Mouse (Mus musculus) layer of hippocampus, adult 11-12 months (tissue): ENCODE measurements around the gene Sorl1.

Experiments used
- DNase-seq: peaks from one replicate; pipeline ENCODE4 v3.0.0; 2022; ENCODE audit warnings: low spot score

Sorl1 gene

DNA sequence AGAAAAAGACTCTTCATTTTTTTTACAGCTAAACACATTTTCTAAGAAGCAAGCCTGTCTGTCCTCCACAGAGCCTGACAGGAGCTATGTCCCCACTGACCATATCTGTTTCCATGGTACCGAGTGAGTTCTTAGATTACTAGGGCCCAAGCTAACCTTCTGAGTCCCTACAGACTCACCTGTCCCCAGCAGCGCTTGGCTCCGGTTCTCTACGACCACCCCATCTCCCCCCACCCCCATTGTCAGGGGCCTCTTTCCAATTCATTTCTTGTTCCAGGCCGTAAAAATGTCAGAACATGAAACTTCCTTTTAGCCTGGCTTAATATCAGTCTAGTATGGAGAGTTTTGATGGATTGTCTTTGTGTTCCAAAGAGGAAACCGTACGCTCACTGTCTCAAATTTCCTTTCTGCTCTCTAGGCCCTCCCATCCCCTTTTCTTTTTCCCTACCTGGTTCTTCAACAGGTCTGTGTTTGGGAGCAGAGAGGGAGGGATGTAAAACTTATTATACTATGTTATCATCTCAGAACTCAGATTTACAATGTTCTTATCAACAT is 171.4 kb downstream of the Sorl1 start:
- DNase-seq = no peak

DNA sequence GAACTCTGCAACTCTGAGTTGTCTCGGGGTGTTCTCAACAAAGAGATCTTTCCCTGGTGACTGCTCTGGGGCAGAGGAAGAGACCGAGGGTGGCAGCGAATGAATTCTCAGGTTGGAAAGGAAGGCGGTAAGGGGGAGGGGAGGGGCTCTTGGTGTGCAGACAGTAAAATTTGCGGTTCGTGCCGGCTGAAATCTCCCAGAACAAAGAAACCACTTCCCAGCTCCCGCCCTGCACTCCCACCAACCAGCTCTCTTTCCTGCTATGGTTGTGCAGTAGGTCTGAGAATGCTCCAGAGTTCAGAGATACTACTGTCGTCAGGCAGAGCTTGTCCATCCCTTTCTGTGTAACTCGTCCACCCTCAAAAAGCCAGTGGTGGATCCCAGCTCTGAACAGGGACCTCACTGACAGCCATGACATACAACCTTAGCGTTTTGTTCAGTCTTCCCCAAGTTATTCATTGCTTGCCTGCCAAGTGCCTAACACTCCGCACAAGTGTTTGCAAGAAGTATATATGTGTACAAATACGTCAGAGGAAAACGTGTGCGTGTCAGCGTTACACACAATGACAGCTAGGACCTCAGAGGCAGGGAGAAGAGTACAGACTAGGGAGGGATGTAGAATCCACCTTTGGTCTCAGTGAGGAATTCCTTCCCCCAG is 172.5 kb downstream of the Sorl1 start:
- no peak for DNase-seq

GRCm38 (mm10) chr9:41950991-41951451 is 173.1 kb downstream of the Sorl1 start:
- DNase-seq = peak; percentile 88

DNA sequence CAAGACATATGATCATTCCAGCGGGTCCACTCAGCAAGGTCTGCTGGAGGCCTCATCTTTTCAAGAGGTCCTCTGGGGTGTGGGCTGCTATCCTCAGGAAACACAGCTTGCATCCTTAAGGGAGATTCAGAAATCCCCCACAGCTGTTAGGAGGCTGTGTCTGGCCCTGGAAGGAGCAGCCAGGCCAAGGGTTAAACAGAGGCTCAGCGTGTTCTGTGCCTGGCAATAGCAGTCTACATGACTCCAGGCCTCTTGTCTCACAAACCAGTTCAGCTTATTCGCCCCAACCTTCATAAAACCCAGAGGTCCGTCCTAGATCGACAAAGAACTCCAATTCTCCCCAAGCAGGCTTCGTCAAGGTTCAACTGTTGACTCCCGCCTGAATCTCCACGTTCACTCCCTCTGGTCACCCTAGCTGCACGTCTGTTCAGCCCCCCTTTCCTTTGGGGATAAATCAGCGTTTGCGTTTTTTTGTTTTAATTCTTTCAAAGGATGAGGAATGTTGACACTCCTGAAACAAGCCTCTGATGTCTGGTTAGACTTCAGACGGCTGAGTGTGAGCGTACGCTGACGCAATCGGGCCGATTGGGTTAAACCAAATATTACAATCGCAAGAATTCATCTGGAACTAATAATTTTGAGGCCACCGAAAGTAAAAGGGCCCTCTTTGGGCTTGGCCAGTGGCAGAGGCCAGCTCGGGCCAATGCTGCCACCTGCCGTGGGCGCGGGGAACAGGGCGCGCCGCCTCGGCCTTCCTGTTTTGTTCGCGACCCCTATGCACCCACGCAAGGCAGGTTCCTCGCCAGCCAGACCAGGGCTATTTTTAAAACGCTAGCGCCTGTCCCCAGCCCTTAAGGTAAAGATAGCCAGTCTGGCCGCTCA is 173.7 kb downstream of the Sorl1 start:
- peak; percentile 91 for DNase-seq

GRCm38 (mm10) chr9:41949476-41949875 is 174.6 kb downstream of the Sorl1 start:
- no peak for DNase-seq

DNA sequence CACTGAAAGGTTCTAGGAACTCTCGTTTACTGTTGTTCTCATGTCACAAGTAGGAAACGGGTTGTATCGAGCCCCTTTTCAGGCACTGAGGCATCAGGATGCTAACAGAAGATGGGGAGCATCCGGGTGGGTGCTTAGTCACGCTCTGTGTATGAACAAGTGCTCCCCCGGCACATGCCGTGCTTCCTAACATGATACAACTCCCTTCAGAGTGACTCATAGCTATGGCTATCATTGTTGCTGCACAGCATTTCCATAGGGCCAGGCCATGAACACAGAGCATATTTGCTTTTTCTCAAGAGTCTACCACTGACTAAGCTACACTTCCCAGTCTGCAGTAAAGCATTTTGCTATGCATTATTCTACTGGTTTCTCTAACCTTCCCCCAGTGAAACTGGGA is 179.1 kb downstream of the Sorl1 start:
- no peak for DNase-seq

DNA sequence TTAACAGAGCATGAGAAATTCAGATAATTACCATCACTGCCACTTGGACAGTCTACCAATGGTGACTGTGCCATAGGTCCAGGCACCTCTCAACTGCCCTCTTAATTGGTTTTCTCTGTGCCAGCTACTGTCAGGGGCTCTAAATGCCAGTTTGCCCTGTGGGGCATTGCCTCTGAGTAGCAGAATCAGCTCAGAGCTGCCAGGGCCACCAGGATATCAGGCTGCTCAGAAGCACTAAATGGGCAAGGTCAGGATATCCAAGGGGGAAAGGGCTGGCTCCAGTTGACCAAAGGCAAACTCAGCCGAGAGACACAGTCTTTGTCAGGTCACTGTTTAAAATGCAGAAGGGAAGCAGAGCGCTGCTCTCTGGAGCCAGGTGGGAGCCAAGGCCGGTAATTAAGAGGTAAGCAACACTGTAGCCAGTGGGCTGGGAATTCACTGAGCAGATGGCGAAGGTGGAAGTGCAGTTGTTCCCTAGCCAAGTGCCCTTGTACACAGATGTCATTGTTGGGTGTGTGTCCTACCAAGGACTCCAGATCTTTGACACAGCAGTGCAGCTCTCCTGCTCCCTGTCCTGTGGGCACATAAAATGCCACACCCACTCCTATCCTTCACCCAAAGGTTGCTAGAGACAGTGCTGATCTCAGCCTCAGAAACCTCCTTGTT is 181.0 kb downstream of the Sorl1 start:
- DNase-seq = no peak

DNA sequence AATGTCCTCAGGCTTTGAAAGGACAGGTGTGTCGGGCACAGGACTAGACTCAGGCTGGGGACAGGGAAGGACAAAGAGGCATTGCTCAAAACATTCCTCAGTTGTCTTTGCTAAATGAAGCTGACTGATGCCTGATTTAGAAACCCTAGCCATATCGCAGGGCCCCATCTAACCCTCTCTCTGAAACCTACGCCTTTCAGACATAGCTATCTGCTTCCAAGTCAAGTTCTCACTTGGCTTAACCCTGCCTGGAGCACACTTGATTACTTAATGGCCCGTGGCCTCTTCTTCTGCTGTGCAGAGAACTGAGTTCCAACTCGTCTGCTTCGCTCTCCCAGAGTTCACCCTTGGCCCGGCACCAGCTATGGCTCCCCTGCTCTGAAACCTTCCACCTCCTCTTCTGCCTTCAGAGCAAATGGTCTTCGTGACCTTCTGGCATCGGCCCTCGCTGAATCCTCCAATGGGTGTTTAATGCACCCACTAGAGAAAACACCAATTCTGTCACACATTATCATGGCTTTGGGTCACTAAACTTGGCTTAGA is 183.7 kb downstream of the Sorl1 start:
- no peak for DNase-seq

DNA sequence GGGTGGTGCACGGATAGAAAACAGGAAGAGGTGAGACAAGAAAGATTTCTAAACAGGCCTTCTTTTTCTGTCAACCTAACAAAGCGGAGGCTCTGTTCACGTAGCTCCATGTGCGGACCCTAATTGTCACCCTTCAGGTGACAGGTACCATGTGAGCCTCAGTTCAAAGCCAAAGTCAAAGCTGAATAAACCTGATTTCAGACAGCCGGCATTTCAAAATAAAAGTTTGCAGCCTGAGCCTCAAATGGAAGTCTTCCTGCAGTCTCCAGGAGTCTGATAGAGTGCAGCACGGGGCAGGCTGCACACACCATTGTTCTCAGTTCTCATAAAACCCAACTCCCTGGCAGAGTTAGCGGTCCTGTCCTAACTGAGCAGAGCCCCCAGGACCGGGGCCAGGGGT is 185.6 kb downstream of the Sorl1 start:
- no peak for DNase-seq

DNA sequence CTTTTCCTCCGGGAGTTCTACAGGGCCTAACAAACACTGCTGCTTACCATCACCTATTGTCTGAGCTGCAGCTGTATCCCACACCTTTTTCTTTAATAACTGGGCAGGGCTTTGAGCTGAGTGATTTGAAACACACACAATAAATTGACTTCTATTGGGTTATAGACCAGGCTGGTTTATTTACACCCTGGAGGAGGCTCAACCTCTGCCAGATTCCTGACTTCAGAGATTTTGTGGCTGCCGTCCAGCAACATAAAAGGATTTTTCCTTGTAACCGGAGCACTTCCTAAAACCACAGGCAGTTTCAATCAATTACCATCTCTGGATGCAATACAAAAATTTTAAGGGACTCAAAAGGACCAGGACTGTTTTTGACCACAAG is 186.1 kb downstream of the Sorl1 start:
- DNase-seq = no peak

GRCm38 (mm10) chr9:41937341-41937966 is 186.6 kb downstream of the Sorl1 start:
- no peak for DNase-seq

- DNase-seq = no peak
These were observed 187.5 kb downstream of the Sorl1 start for GRCm38 (mm10) chr9:41936598-41936997.

DNA sequence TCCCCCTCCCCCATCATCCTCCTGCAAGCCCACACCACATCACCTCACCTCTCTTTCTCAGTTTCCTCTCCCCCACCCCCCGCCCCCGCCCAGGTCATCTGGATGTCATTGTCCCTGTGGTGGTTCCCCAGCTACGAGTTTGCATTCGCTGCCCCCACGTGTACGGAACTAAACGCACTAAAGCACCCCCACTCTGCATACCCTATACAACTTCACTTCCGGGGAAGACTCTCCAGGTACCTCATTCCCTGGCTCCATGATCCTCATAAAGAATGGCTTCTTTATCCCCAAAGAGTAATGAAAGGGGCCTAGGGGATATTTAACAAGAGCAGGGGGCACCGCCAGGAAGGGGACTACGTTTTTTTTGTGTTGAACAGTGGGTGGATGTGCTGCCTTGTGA is 188.1 kb downstream of the Sorl1 start:
- no peak for DNase-seq

GRCm38 (mm10) chr9:41935373-41935971 is 188.6 kb downstream of the Sorl1 start:
- peak; percentile 47 for DNase-seq

- no peak for DNase-seq
These were observed 189.2 kb downstream of the Sorl1 start for GRCm38 (mm10) chr9:41934848-41935372.

GRCm38 (mm10) chr9:41929986-41930385 is 194.1 kb downstream of the Sorl1 start:
- DNase-seq = no peak

- no peak for DNase-seq
These were observed 198.4 kb downstream of the Sorl1 start for GRCm38 (mm10) chr9:41925721-41926120.

- DNase-seq = no peak
These were observed 200.0 kb downstream of the Sorl1 start for GRCm38 (mm10) chr9:41924140-41924539.

GRCm38 (mm10) chr9:41922416-41922815 is 201.7 kb downstream of the Sorl1 start:
- DNase-seq = no peak

DNA sequence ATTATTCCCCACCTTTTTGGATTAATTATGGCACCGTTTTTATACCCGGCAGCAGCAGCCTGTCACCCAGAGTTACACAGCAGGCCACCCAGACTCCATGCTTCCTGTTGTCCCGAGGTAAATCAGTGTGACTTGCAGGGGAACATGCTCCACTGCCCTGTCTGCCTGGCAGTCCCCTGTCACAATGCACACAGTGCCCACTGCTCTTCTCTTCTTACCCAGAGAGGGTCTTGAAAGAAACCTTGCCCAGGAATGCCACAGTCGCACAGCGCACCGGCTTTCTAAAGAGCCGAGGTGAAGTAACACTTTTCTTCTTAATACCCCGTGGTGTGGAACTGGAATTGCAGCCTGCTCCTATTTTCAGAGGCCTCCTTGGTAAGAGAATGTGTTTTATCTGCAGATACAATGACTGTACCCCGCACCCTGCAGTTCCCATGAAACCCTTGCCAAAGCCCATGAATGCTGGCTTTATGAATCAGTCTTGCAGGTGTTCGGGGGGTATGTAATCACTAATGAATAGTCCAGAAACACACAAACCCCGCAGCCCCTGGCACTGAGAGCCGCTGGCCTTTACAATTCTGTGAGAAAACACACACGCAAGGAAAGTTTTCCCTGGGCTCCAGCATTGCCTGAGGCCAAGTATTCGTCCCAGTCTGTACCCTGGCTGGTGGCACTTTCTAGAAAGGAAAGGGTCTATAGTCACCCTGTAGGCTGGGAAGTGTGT is 205.3 kb downstream of the Sorl1 start:
- peak; percentile 41 for DNase-seq
